Comparison of ENCODE assay signal across 21 mouse cellular contexts in genomic region chr5:43669118-43669645, GRCm38 (mm10). TPM values are rescaled to one million over a fixed set of nuclear protein-coding genes. Genes with fewer than 3 reads are reported as not detected.
DNase-seq lines count a peak whose midpoint lies in the region; ATAC-seq lines count a peak whose summit lies in the region.
"Had no signal": no experiment of that assay in that cellular context is flagged by ENCODE, and none has a peak within 500 bp of the region (broad histone marks: within the 10 kb centered on the region; RNA-seq: fewer than 3 reads in every experiment).

No protein-coding gene starts in this region.

- no peak overlapping the region for H3K4me2 ChIP-seq in heart, embryonic 13.5 days
- H3K4me2 ChIP-seq in heart, embryonic 12.5 days, result no peak overlapping the region
- no peak overlapping the region for H3K4me2 ChIP-seq in stomach, embryonic 15.5 days
- H3K4me2 ChIP-seq: embryonic facial prominence, embryonic 15.5 days; heart, embryonic 11.5 days; hindbrain, embryonic 14.5 days; limb, embryonic 13.5 days; liver, embryonic 12.5 days; midbrain, embryonic 11.5 days; neural tube, embryonic 15.5 days had no signal

- peaks cover 50% of the 10 kb centered on the region for H3K4me1 ChIP-seq in heart, embryonic 13.5 days
- peaks cover 41% of the 10 kb centered on the region for H3K4me1 ChIP-seq in heart, embryonic 12.5 days (replicated peaks)
- peaks cover 14% of the 10 kb centered on the region; the same call in 1 of the 2 replicates for H3K4me1 ChIP-seq in stomach, embryonic 15.5 days

- no peak for ATAC-seq in heart, embryonic 13.5 days (ENCODE audit: extremely low read depth, insufficient number of reproducible peaks, low FRiP score, low TSS enrichment)
- no peak for ATAC-seq in heart, embryonic 12.5 days (ENCODE audit: insufficient number of reproducible peaks, low FRiP score)
- peak; percentile 41 for ATAC-seq in common myeloid progenitor, adult 5-6 weeks (replicated peaks; ENCODE audit: low read depth, poor library complexity, severe bottlenecking)
- 0 out of 2 replicates have a peak, but pooled peaks have one; percentile 23 for ATAC-seq in stomach, embryonic 15.5 days (ENCODE audit: insufficient read depth, low FRiP score, low read depth)
- ATAC-seq: forebrain, embryonic 14.5 days; liver, embryonic 12.5 days had no signal

- no peaks in the 10 kb centered on the region for H3K27me3 ChIP-seq in heart, embryonic 13.5 days (replicated peaks)
- H3K27me3 ChIP-seq in heart, embryonic 12.5 days (replicated peaks), result no peaks in the 10 kb centered on the region
- no peaks in the 10 kb centered on the region for H3K27me3 ChIP-seq in stomach, embryonic 15.5 days (replicated peaks)
- H3K27me3 ChIP-seq: embryonic facial prominence, embryonic 15.5 days; limb, embryonic 13.5 days; liver, embryonic 12.5 days; neural tube, embryonic 15.5 days had no signal

- 0 out of 2 replicates have a peak overlapping the region, but pooled peaks have one; percentile 37 for H3K9ac ChIP-seq in heart, embryonic 13.5 days
- no peak overlapping the region for H3K9ac ChIP-seq in heart, embryonic 12.5 days
- no peak overlapping the region for H3K9ac ChIP-seq in stomach, embryonic 15.5 days
- H3K9ac ChIP-seq: embryonic facial prominence, embryonic 15.5 days; hindbrain, embryonic 14.5 days; limb, embryonic 13.5 days; liver, embryonic 12.5 days; neural tube, embryonic 15.5 days had no signal

- no peak overlapping the region; the same call in 1 of the 2 replicates for H3K27ac ChIP-seq in heart, embryonic 13.5 days (replicated peaks)
- H3K27ac ChIP-seq in heart, embryonic 12.5 days (ENCODE audit: poor library complexity, severe bottlenecking), result no peak overlapping the region
- no peak overlapping the region for H3K27ac ChIP-seq in stomach, embryonic 15.5 days
- H3K27ac ChIP-seq: embryonic facial prominence, embryonic 15.5 days; hindbrain, embryonic 14.5 days; limb, embryonic 13.5 days; liver, embryonic 12.5 days; neural tube, embryonic 15.5 days had no signal

- no peak overlapping the region for H3K4me3 ChIP-seq in heart, embryonic 13.5 days
- no peak overlapping the region for H3K4me3 ChIP-seq in heart, embryonic 12.5 days
- no peak overlapping the region for H3K4me3 ChIP-seq in stomach, embryonic 15.5 days (replicated peaks)
- H3K4me3 ChIP-seq: embryonic facial prominence, embryonic 15.5 days; limb, embryonic 13.5 days; liver, embryonic 12.5 days; neural tube, embryonic 15.5 days had no signal

- WGBS in heart, embryonic 13.5 days, result 32% methylated on average over 8 of the region's 8 CpGs
- 28% methylated on average over 8 of the region's 8 CpGs for WGBS in heart, embryonic 12.5 days
- whole genome bisulfite sequencing in stomach, embryonic 15.5 days, result 54% methylated on average over 8 of the region's 8 CpGs

- H3K9me3 ChIP-seq in heart, embryonic 13.5 days, result no peaks in the 10 kb centered on the region
- no peaks in the 10 kb centered on the region for H3K9me3 ChIP-seq in heart, embryonic 12.5 days (replicated peaks)
- no peaks in the 10 kb centered on the region for H3K9me3 ChIP-seq in stomach, embryonic 15.5 days
- H3K9me3 ChIP-seq: embryonic facial prominence, embryonic 15.5 days; limb, embryonic 13.5 days; liver, embryonic 12.5 days; neural tube, embryonic 15.5 days had no signal

- H3K36me3 ChIP-seq in heart, embryonic 13.5 days, result peaks cover 23% of the 10 kb centered on the region
- peaks cover 12% of the 10 kb centered on the region for H3K36me3 ChIP-seq in heart, embryonic 12.5 days
- H3K36me3 ChIP-seq in stomach, embryonic 15.5 days, result 0 out of 2 replicates have a peak, but pooled peaks cover 2% of the 10 kb centered on the region
- H3K36me3 ChIP-seq: liver, embryonic 12.5 days; neural tube, embryonic 15.5 days had no signal

- peak; percentile 12 for DNase-seq in 416B (ENCODE audit: low read depth)
- no peak for DNase-seq in spleen, adult 18-20 months
- no peak for DNase-seq in frontal cortex, postnatal 36 days (ENCODE audit: low spot score in 2 of 2)
- DNase-seq: cerebellum, adult 8-10 months; cerebellum, postnatal 36 days; layer of hippocampus, adult 9-11 months; lung, adult 18-20 months; lung, postnatal 14 days; thymus, postnatal 25 days had no signal

RNA-seq across cellular contexts. Expression of gene Cc2d2a, which starts 7.0 kb away (rescaled TPM):
- 8.2 and 9.7 TPM in 2 replicates for polyA plus RNA-seq in heart, embryonic 13.5 days (2015; fragmentation: Nextera tagmentation; extraction: Ambion mirVana)
- polyA plus RNA-seq in heart, embryonic 12.5 days (2016; fragmentation: Nextera tagmentation; extraction: Ambion mirVana), result 9.8 and 10.0 TPM in 2 replicates
- total RNA-seq in common myeloid progenitor, adult 5-6 weeks (2017), result 2.7 and 3.8 TPM in 2 replicates
- 10.5 and 11.7 TPM in 2 replicates for polyA plus RNA-seq in stomach, embryonic 15.5 days (2015; fragmentation: Nextera tagmentation; extraction: Ambion mirVana)

Comparison
In these comparisons a context has a peak if more than half of its experiments do, and no peak if none do; other contexts are left out.
1. ATAC-seq: peak in common myeloid progenitor, adult 5-6 weeks (single experiment) and stomach, embryonic 15.5 days (single experiment); none in heart, embryonic 13.5 days (single experiment) and heart, embryonic 12.5 days (single experiment).